Mouse (Mus musculus): Measurements from ENCODE around the gene Rgp1.
"Not testable (repeated sequence)": the region's sequence is repeated elsewhere in the genome, so short reads cannot be mapped to it uniquely, and the experiment has no call there.

The Rgp1 gene

GRCm38 (mm10) chr4:43578376-43579204 lies at the start of gene Rgp1, which contains the start of gene Gba2:
Rgp1 (plus strand) TSS chr4:43578715.
Gba2 (minus strand) TSS chr4:43578873.
- DNase-seq (ENCODE audit: low spot score): peak; percentile 90

GRCm38 (mm10) chr4:43530081-43530501 lies 48.4 kb upstream of the Rgp1 start:
- no peak for DNase-seq (ENCODE audit: low spot score)

DNA sequence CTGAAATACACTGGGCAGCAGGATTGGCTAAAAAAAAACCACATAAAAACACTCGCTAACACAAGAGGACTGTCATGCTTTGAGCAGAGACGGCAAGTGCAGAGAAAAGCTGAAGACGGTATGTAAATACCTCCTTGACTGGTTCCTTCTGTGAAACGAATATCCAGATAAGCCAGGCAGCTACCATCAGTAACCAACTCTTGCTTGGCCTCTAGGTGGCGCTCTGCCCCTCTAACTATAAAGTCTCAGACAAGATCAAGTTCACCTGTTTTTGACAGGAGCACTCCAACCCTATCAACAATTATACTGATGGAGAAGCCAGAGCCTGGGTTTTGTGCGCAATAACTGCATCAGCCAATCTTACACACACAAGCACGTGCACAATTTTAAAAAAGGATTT lies 47.9 kb upstream of the Rgp1 start:
- peak; percentile 84 for DNase-seq (ENCODE audit: low spot score)

DNA sequence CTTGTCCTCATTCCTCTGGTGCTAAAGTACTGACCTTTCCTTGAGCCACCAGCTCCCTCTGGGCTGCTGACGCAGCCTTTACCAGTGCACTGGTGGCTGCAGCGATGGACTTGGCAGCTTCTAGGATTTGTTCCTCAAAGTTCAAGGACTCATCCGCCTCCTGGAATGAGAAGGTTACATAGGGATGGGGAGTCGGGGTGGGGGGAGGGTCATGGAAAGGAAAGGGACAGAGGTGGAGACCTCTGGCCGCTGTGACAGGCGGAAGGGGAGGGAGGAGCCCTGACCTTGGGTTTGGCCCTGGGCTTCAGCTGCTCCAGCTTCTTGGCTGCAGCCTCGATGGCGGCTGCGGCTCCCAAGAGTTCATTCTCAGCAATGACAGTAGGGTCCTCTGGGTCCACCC lies 45.2 kb upstream of the Rgp1 start:
- DNase-seq (ENCODE audit: low spot score): no peak

- no peak for DNase-seq (ENCODE audit: low spot score)
These were observed 42.9 kb upstream of the Rgp1 start for GRCm38 (mm10) chr4:43535628-43536027.

DNA sequence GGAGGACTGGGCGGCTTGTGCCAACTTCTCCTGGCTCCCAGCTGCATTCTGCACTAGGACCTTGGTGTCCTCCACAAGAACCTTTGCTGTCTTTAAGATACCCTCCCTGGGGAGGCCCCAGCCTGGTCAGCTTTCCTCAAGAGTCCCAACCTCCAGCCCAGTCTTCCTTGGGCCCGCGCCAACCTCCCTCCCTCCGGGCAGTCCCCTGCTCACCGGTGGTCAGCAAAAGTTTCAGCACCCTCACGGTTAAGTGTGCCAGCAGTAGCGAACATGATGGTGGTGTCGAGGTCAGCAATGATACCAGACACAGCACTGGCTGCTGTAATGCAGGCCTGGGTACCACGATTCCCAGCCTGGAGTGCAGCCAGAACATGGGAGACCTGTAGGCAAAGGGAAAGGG lies 42.5 kb upstream of the Rgp1 start:
- no peak for DNase-seq (ENCODE audit: low spot score)

DNA sequence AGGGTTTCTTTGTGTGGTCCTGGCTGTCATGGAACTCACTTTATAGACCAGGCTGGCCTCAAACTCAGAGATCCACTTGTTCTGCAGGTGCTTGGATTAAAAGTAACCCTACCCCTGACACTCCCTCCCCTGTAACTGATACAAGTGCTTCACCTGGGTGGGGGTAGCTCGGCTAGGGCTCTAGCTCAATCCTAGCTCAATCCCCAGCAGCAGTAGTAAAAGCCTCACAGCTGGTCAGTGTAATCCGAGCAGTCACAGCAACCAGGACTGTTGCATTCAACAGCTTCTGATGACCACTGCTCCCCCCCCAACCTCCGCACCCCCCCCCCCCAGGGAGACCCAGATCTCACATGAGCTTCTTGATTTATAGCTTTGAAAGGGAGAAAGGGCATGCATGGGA lies 36.5 kb upstream of the Rgp1 start:
- no peak for DNase-seq (ENCODE audit: low spot score)

DNA sequence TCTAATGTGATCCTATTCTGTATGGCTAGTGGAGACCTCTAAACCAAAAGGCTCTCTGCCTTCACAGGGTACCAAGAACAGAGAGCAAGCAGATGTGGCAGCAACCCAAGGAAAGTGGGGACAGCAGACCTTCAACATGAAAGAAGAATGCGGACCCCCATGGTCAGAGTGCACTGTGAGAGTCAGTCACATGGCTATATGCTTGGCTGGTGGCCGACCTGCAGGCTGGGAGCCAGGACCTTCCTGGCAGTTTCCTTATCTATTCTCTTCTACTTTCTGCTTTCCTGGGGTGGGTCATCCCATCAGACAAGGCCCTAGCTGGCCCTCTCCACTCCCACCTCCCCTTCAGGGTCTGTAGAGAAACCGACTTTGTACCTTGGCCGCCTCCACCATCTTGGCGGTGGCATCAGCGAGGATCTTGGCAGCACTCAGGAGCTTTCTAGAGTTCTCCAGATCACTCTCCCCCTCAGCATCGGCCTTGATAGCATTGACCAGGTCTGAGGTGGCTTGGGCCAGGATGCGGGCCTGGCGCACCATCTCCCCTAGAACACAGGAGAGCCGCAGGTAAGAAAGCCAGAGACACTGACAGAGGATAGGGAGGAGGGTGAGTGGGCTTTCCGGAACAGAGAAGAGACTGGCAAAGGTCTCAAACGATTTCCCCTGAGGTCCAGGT lies 32.0 kb upstream of the Rgp1 start:
- DNase-seq (ENCODE audit: low spot score): no peak

DNA sequence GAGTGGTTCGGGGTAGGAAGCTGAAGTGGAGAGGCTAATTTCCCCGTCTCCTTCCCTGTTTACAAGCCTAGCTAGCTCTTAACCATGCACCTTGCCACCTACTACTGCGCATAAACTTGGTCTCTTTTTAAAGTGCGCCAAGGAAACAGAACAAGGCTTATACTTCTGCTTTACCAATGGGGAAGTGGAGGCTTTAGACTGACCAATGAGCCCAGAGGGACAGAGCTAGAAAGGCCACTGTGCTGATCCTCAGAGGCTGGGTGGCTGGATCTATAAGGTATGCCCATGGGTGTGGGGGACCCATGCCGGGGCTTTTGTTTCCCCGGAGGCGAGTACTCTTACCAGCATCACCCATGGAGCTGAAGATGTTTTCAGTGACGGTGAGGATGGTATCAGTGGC lies 31.4 kb upstream of the Rgp1 start:
- no peak for DNase-seq (ENCODE audit: low spot score)

DNA sequence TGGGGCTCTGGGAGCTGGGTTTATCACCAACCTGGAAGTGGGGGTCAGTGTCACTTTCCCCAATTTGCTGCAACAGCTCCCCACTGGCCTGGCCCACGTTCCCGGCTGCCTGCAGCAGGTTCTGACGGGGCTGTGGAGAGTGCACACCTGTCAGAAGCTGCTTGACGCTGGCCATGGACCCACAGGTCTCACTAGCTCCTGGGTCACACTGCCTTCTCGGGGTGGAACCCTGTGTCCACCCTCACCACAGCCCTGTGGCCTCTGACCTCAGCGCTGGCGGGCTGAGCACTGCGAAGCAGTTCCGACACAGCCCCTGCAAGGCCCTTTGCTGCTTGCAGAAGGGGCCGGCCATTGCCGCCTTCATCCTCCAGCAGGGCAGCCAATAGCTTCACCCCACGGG lies 29.5 kb upstream of the Rgp1 start:
- no peak for DNase-seq (ENCODE audit: low spot score)

GRCm38 (mm10) chr4:43551854-43552253 lies 26.7 kb upstream of the Rgp1 start:
- not testable (repeated sequence) for DNase-seq (ENCODE audit: low spot score)

DNA sequence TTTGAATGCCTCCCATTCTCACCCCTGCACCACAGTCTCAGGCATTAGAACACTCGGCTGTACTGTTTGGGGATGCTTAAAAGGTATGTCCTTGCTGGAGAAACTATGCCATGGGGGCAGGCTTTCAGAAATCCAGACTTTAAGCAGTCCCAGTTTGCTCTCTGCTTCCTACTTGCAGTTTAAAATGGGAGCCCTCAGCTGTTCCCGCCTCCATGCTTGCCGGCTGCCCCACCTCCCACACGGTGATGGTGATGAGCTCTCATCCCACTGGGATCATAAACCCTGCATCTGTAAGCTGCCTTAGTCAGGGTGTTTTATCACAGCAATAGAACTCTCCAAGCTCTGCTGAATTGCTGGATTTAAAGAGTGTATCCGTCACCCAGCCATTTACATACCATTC lies 26.1 kb upstream of the Rgp1 start:
- DNase-seq (ENCODE audit: low spot score): no peak

- DNase-seq (ENCODE audit: low spot score): no peak
These were observed 24.6 kb upstream of the Rgp1 start for GRCm38 (mm10) chr4:43553891-43554290.

DNA sequence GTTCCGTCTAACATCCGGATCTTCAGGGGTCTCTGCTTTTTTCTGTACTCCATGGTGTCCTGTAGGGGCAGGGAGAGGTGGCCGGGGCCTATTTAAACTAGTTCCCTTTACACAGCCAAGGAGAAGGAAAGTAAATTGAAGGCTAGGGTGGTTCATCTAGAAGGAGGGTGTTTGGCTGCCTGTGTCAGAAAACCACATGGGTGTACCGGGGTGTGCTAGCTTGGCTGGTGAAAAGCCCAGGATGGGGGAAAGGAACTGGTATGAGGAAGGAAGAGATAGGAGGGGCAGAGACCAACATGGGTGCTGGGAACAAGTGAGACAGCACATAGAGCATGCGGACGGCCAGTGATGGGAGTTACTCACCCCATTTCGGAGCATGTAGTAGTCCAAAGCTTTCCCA lies 22.6 kb upstream of the Rgp1 start:
- no peak for DNase-seq (ENCODE audit: low spot score)

- peak; percentile 70 for DNase-seq (ENCODE audit: low spot score)
These were observed 20.4 kb upstream of the Rgp1 start for GRCm38 (mm10) chr4:43558028-43558630.

GRCm38 (mm10) chr4:43558631-43559356 lies 19.7 kb upstream of the Rgp1 start:
- peak; percentile 77 for DNase-seq (ENCODE audit: low spot score)

GRCm38 (mm10) chr4:43559519-43560242 lies 18.8 kb upstream of the Rgp1 start:
- DNase-seq (ENCODE audit: low spot score): no peak

- peak; percentile 54 for DNase-seq (ENCODE audit: low spot score)
These were observed 18.3 kb upstream of the Rgp1 start for GRCm38 (mm10) chr4:43560243-43560611.

GRCm38 (mm10) chr4:43560976-43561375 lies 17.5 kb upstream of the Rgp1 start:
- DNase-seq (ENCODE audit: low spot score): no peak

- DNase-seq (ENCODE audit: low spot score): no peak
These were observed 17.0 kb upstream of the Rgp1 start for GRCm38 (mm10) chr4:43561436-43561996.

GRCm38 (mm10) chr4:43561997-43562768 lies 16.3 kb upstream of the Rgp1 start, which contains the start of the genes Creb3 and Tln1:
Creb3 (plus strand) TSS chr4:43562332.
Tln1 (minus strand) TSS chr4:43562691.
- DNase-seq (ENCODE audit: low spot score): peak; percentile 98

Measured in embryo, embryonic 10 days (tissue).